Mouse (Mus musculus) embryo, embryonic 10.5 days (tissue): Measurements from ENCODE around the gene Olfm2.

Experiments
- DNase-seq: peaks from one replicate; pipeline ENCODE4 v3.0.0-alpha.2; 2015; ENCODE audit warnings: low spot score

Olfm2 gene

GRCm38 (mm10) chr9:20746017-20746660, at the start of gene Olfm2:
TSS of gene Olfm2 (minus strand) at chr9:20746349.
- DNase-seq, result peak; percentile 65

DNA sequence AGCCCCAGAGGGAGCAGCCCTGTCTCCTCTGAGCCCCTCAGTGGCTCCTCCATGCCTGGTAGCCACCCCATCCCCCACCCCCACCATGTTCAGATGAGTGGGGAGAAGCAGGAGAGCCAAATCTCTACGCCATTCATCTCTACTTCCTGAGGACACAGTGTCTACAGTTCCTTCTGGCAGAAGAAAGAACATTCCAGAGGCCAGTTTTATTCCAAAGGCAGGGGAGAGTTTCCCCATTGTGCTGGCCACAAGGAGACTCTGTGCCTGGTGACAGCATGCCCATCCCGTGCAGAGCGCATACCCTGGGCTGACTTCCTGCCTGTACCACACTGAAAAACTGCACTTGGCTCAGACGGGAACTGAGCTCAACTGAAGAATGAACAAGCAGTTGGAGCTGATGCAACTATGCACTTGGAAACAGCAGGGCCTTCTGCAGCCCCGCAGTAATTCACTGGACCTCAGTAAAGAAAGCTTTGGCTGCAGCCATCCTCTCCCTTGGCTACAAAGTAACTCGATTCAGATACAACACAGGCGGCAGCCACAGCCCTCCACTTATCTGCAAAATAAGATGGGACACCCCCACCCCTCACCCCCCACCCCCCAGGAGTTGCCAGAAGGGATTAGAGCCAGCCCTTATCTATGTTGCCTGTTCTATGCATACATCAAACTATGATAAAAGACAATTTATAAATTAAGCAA, 48.1 kb upstream of the Olfm2 start:
- no peak for DNase-seq

DNA sequence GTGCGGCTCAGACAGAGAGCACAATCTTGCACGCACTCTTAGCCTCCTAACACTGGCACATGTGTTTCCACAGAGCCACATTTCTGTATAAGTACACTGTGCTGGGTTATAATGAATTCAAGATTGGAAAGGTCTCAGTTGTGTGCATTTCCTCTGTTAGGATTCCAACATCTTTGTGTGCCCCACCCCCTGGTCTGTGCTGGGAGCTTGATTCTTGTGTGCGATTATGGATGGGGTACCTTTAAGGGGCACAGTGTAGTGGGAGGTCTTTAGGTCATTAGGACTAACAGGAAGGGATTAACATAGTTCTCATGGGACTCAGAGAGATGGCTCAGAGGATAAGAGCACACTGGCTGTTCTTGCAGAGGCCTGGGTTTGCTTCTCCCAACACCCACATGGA, 44.2 kb upstream of the Olfm2 start:
- DNase-seq, result peak; percentile 21

DNA sequence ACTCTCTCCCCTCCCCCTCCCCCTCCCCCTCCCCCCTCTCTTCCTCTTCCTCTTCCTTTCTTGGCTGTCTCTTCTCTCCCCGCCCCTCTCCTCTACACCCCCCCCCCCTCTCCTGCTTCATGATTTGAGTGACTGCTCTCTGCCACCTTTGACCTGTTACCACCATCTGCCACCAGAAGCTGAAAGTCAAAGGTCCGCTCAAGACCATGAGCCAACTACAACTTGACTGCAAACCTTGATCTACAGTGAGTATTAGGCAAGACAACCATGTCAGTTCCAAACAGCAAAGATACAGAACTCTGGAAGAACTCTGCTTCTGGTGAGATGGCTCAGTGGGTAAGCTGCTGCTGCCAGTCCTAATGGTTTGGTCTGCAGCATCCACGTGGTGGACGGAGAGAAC, 43.5 kb upstream of the Olfm2 start:
- no peak for DNase-seq

DNA sequence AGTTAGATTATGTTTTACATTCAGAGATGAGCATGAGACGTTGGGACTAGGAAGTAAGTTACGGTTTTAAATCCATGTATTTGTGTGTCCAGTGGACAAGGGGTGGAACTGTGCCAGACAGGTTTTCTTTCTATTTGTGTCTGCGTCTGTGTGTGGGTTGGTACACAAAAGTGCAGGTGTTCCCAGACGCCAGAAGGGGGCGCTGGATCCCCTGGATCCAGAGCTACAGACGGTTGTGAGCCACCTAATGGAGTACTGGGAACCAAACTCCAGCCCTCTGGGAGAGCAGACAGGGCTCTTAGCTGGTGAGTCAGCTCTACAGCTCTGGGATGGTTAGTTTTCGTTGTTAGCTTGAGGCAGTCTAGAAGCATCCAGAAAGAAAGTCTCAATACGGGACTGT, 41.8 kb upstream of the Olfm2 start:
- DNase-seq, result no peak

- DNase-seq, result no peak
Observed at GRCm38 (mm10) chr9:20785055-20785454, 38.9 kb upstream of the Olfm2 start.

GRCm38 (mm10) chr9:20781286-20781685, 35.1 kb upstream of the Olfm2 start:
- no peak for DNase-seq

DNA sequence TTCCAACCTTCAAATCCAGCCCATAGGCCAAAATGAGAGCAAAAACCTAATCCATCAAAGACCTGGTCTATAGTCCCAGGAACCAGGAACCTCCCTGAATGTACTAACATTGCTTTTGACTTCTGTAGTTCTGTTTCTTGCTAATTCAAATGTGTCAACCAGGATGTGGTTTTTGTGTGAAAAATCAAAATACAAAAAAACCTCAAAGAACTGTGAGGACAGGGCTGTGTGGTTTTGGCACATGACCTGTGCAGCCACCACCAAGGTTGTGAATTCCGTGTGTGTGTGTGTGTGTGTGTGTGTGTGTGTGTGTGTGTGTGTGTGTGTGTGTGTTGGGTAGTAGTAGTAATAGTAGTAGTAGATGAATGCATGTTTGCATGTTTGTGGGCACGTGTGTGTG, 19.1 kb upstream of the Olfm2 start:
- DNase-seq, result no peak

- DNase-seq, result no peak
Observed at GRCm38 (mm10) chr9:20763099-20763498, 16.9 kb upstream of the Olfm2 start.

DNA sequence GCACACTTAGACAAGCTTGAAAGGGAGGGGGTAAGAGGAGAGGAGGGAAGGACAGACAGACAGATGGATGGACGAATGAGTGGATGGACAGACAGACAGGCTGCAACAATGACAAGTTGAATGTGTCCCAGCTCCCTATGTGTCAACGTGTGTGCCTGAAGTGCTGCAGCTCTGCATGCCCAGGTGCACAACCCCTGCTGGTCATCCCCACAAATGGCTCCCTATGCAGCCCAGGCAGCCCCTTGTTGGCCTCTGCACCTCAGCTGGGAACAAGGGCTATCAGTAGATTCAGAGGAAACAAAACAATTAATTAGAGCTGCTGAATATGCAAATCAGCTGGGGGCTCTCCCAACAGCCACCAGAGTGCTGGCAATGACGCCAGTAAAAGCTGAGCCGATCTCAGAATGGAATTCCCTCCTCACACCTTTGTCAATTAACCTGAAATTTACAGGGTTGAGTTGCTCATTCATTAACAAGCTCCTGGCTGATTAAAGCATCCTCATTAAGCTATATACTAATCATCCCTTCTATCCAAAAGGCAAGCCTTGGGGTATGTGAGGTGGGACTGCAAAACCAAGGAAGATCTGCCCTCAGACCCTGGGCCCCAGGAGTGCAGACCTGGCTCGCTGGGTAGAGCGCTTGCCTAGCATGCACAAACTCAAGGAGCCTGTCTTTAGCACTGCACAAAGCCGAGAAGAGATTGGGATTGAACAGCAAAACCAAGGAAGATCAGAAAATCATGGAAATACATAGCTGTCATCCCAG, 16.2 kb upstream of the Olfm2 start:
- DNase-seq, result no peak

DNA sequence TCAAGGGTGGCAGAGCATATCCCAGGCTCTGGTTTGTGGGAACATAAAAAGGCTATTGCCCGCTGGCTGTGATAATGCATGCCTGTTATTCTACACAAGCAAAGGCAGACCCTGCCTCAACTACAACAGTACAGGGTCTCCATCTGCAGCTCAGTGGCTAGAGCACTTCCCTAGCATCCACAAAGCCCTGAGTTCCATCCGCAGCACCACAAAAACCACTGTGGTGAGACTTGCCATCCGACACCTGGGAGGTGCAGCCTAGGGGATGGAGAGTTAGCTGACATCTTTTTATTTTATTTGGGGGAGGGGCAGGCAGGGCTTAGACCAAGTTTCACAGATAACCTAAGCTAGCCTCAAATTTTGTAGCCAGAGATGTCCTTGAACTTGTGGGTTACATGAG, 15.2 kb upstream of the Olfm2 start:
- DNase-seq, result no peak

- DNase-seq, result no peak
Observed at GRCm38 (mm10) chr9:20760813-20761212, 14.7 kb upstream of the Olfm2 start.

DNA sequence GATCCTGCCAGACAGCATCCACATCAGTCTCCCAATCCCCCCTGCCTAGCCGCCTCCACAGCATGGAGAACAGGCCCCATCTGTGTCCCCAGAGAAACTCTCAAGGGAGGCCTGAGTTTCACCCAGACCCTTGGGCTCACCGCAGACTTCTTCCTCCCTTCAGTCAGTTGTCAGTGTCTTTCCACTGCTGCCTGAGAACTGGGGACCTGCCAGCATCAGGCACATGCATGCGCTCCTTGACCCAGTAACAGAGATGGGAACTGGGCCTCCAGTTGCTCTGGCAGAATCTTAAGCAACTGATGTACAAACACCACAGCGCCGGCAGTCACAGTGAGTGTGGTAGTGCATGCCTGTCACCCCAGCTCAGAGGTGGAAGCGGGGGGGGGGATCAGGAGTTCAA, 12.7 kb upstream of the Olfm2 start:
- DNase-seq, result no peak

DNA sequence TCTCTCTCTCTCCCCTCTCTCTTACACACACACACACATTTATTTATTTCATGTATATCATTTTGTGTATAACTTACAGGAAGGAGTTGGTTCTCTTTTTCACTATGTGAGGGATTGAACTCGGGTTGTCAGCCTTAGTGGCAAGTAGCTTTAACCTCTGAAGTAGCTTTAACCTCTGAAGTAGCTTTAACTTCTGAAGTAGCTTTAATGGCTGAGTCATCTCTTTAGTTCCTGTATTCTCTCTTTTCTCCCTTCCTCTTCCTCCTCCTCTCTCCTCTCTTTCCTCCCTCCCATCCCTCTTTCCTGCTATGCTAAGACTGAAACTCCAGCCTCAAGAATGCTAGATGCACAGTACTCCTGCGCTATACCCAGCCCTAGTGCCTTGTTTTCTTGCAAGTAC, 12.1 kb upstream of the Olfm2 start:
- no peak for DNase-seq

DNA sequence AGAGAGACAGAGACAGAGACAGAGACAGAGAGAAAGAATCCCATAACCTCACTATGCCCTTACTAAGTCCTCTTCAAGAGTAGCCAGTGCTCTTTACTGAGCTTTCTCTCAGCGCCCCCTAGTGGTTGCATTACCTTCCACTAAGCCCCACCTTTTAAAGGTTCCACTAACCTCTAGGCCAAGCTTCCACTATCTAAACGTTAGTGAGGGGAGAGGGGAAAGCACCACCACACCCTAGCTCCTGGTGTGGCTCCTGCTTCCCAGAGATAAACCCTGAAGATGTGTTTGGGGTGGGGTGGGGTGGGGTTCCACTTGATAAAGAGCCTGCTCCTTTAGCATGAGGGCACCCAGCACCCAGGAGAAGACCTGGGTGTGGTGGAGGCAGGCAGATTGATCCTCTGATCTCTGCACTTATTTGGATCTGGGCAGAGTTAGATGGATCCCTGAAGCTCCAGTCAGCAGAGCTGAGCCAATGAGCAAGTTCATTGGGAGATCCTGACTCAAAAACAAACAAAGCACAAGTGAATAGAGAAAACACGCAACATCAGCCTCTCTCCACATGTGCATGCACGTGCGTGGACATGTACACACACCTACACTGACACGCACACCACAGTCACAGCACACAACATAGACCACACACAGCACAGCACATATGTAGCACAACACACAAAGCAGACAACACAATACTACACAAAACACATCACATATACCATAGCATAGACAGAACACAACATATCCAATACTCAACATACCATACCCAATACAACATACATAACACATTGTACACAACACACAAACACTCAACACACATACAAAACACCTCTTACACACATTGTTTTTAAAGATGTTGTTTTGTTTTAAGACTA, 11.2 kb upstream of the Olfm2 start:
- peak; percentile 88 for DNase-seq

DNA sequence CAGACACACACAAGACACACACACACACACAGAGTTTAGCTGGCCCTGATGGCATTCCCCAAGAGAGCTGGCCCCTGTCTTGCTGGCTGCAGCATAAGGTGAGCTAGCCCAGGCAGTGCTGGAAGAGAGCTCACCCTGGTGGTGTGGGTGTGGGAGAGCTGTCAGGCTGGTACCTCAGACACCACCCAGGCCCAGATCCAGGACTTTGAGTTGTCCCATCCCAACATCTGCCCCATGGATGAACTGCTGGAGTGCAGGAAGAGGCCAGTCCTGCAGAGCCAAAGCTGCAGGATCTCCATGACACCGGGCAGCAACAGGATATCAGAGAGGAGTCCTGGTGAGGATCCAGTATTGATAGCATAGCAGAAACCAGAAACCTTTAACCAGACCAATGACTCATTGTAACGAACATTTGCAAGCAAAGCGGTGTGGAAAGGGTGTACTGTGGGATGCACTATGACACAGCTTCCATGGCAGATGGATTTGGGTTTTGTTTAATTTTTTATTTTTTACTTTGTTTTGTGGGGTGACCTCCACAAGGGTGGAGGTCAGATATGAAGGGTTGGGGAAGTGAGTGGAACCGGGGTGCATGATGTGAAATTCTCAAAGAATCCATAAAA, 10.0 kb upstream of the Olfm2 start:
- no peak for DNase-seq

DNA sequence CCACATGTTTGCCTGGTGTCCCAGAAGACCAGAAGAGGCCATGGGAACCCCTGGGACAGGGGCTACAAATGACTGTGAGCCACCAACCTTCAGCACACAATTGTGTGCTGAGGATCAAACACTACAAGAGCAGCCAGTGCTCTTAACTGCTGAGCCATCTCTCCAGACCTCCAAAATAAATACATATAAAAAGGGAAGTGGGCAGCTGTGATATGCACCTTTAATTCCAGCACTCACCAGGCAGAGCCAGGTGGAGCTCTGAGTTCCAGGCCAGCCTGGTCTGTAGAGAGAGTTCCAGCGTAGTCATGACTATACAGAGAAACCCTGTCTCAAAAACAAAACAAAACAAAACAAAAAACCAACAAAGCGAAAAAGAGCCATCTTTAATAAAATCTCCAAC, 8.2 kb upstream of the Olfm2 start:
- DNase-seq, result no peak

DNA sequence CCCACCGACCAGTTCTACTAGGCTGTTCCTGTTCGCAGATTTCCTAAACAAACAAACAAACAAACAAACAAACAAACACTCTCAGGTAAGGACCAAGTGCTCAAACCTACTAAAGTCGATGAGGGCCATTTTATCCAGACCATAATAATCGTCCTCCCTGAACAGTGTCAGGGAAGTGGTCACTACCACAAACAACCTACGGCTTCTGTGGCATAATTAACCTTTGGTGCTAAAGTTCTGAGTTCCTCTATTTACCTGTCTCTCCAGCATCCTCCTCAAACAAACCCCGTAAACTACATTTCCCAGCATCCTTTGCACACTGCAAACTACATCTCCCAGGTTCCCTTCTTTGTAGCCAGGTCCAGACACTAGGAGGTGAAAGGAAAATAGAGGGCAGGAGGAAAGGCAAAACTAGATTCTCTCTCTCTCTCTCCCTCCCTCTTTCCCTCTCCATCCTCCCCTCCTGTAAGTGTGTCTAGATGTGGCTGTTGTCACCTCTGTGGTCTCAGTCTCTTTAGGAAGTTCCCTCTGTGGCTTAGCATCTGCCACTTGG, 5.4 kb upstream of the Olfm2 start:
- peak; percentile 70 for DNase-seq

DNA sequence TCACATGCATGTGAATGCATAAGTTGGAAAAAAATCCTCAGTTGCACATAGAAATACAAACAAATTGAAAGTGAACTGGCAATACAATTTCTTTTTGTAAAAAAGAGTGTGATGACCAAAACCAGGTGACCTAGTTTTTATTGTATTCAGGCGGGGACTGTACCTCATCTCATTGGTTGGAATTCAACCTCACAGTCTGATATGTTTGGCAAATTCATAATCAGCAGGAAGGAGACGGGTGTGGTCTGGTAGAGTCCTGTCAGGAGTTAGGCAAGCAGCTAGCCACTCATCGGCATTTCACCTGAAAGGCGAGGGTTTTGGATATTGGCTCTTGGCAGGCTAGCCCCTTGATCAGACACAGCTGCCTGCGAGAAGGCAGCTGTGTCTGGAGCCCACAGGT, 3.1 kb upstream of the Olfm2 start:
- DNase-seq, result no peak

- no peak for DNase-seq
Observed at GRCm38 (mm10) chr9:20748540-20748939, 2.4 kb upstream of the Olfm2 start.

DNA sequence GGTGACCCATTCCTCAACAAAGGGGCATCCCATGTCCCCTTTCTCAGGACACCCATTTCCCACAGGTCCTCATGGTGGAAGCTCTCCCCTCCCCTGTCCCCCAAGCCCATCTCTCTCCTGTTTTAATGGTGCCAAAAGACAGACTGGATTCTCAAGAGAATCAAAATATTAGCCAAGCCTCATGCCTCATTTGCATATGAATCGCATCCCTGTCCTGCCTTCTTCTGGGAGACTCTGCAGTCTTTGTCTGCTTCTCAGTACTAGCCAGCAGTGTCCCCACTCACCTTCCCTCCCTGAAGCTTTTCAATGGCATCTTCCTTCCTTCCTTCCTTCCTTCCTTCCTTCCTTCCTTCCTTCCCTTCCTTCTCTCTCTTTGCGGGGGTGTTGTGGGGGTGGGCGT, 1.5 kb upstream of the Olfm2 start:
- no peak for DNase-seq
